Mouse (Mus musculus): ENCODE measurements around the gene Exosc7. TPM values are rescaled to one million over a fixed set of nuclear protein-coding genes. Genes with fewer than 3 reads are reported as not detected.
A peak's percentile ranks its signal among the peaks of the same experiment; 100 is the strongest.

The Exosc7 gene
- polyA plus RNA-seq, 1 experiment from 2014 or later = 106 TPM

DNA sequence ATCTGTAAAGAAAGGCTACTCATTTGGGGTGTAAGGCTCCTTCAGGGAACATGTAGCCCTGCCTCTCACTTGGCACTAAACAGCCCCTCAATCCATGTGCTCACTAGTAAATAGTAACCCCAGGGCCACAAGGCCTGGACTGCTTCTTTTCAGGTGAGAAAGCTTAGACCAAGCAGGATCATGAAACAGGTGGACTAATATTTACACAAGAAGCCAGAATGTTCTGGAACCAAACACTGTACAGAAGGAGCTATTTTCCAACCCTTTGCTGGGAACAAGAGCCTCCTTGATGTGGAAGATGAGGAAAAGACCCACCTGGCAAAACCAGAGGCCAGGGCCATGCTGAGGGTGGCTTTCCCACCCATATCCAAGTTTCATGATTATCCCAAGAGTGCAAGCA, 9.6 kb upstream of the Exosc7 start:
- no peaks in the 10 kb centered on the region for H3K4me1 ChIP-seq (ENCODE audit: control insufficient read depth, insufficient read depth, low read length)
- H3K9me3 ChIP-seq (replicated peaks; ENCODE audit: control insufficient read depth, low read length) = no peaks in the 10 kb centered on the region
- ATAC-seq (replicated peaks; ENCODE audit: insufficient number of reproducible peaks, low FRiP score, low TSS enrichment, low read depth) (no peak), DNase-seq (ENCODE audit: low spot score) (no peak)
- no peak overlapping the region for H3K27ac ChIP-seq (replicated peaks; ENCODE audit: low read depth, low read length)
- no peak overlapping the region for H3K4me2 ChIP-seq (ENCODE audit: low read depth, low read length)
- H3K27me3 ChIP-seq (ENCODE audit: control insufficient read depth, insufficient read depth, low read length) = no peaks in the 10 kb centered on the region
- H3K36me3 ChIP-seq (replicated peaks; ENCODE audit: control insufficient read depth, insufficient read depth, low read depth, low read length) = no peaks in the 10 kb centered on the region
- H3K9ac ChIP-seq (replicated peaks; ENCODE audit: low read length) = no peak overlapping the region
- H3K4me3 ChIP-seq (ENCODE audit: low read depth, low read length) = no peak overlapping the region

DNA sequence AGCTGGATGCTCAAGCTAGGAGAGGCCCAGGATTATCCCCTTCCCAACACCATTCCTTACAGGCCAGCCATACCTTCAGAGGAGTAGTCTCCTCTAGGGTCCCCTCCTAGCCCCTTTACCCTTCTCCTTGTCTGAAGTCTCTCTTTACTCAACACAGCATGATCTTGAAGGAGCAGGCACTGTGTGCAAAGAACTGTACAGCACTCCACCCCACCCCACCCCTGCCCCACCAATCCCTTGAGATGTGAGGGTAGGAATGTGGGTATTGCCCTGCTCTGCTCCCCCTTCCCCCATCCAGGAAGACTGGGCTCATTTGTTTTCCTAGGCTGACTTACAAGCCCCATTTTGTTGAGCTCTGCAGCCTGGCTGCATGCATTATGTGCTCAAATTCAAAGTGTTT, 8.7 kb upstream of the Exosc7 start:
- Histone ChIP-seq H3K4me1 (ENCODE audit: control insufficient read depth, insufficient read depth, low read length) (no peaks in the 10 kb centered on the region), H3K27me3 (ENCODE audit: control insufficient read depth, insufficient read depth, low read length) (no peaks in the 10 kb centered on the region), H3K9ac (replicated peaks; ENCODE audit: low read length) (no peak overlapping the region), H3K4me3 (ENCODE audit: low read depth, low read length) (no peak overlapping the region), H3K4me2 (ENCODE audit: low read depth, low read length) (no peak overlapping the region), H3K36me3 (replicated peaks; ENCODE audit: control insufficient read depth, insufficient read depth, low read depth, low read length) (no peaks in the 10 kb centered on the region), H3K27ac (replicated peaks; ENCODE audit: low read depth, low read length) (no peak overlapping the region), H3K9me3 (replicated peaks; ENCODE audit: control insufficient read depth, low read length) (no peaks in the 10 kb centered on the region)
- ATAC-seq (replicated peaks; ENCODE audit: insufficient number of reproducible peaks, low FRiP score, low TSS enrichment, low read depth) (no peak), DNase-seq (ENCODE audit: low spot score) (no peak)

DNA sequence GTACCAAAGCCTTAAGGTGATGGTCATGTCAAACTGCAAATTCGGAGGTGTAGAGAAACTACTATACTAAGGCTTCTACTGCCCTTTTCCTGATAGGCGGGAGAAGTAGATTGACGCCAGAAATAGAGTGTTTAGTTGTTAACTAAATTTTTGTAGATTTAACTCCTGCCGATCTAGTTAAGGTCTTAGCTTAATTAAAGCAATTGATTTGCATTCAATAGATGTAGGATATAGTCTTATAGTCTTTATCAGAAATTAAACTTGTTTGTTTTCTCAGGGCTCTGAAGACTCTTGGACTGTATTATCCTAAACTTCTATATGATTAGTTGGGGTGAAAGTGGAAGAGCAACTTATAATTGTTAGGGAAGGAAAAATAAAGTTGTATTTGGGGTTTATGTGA, 5.8 kb upstream of the Exosc7 start:
- ATAC-seq (replicated peaks; ENCODE audit: insufficient number of reproducible peaks, low FRiP score, low TSS enrichment, low read depth) (no peak), DNase-seq (ENCODE audit: low spot score) (no peak)
- Histone ChIP-seq H3K4me1 (ENCODE audit: control insufficient read depth, insufficient read depth, low read length) (no peaks in the 10 kb centered on the region), H3K4me2 (ENCODE audit: low read depth, low read length) (no peak overlapping the region), H3K9me3 (replicated peaks; ENCODE audit: control insufficient read depth, low read length) (no peaks in the 10 kb centered on the region), H3K27ac (replicated peaks; ENCODE audit: low read depth, low read length) (no peak overlapping the region), H3K36me3 (replicated peaks; ENCODE audit: control insufficient read depth, insufficient read depth, low read depth, low read length) (no peaks in the 10 kb centered on the region), H3K9ac (replicated peaks; ENCODE audit: low read length) (no peak overlapping the region), H3K27me3 (ENCODE audit: control insufficient read depth, insufficient read depth, low read length) (no peaks in the 10 kb centered on the region), H3K4me3 (ENCODE audit: low read depth, low read length) (no peak overlapping the region)
- 89% methylated on average over 4 of the region's 4 CpGs for WGBS

DNA sequence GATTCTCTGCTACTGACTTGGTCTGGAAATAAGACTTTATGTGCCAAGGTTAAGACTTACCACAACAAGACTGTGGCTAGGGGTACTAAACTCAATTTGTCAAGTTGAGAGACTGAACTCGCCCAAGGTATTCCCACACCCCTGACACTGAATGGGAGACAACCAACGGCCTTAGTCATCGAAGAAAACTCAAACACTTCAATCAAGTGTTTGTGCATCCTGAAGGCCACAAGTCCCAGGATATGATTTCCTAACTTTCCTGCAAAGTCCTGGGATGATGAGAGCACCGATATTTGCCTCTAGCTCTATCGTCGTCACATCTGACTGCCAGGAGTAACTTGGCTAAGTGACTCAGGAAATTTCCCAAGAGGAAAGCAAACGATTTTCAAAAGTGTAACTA, 3.8 kb upstream of the Exosc7 start:
- no peak overlapping the region for H3K4me3 ChIP-seq (ENCODE audit: low read depth, low read length)
- H3K27me3 ChIP-seq (ENCODE audit: control insufficient read depth, insufficient read depth, low read length) = no peaks in the 10 kb centered on the region
- no peak for ATAC-seq (replicated peaks; ENCODE audit: insufficient number of reproducible peaks, low FRiP score, low TSS enrichment, low read depth)
- no peaks in the 10 kb centered on the region for H3K4me1 ChIP-seq (ENCODE audit: control insufficient read depth, insufficient read depth, low read length)
- H3K9me3 ChIP-seq (replicated peaks; ENCODE audit: control insufficient read depth, low read length) = no peaks in the 10 kb centered on the region
- no peak overlapping the region for H3K4me2 ChIP-seq (ENCODE audit: low read depth, low read length)
- H3K9ac ChIP-seq (replicated peaks; ENCODE audit: low read length) = no peak overlapping the region
- DNase-seq (ENCODE audit: low spot score) = no peak
- no peaks in the 10 kb centered on the region for H3K36me3 ChIP-seq (replicated peaks; ENCODE audit: control insufficient read depth, insufficient read depth, low read depth, low read length)
- WGBS = 92% methylated on average over 7 of the region's 7 CpGs
- H3K27ac ChIP-seq (replicated peaks; ENCODE audit: low read depth, low read length) = no peak overlapping the region

DNA sequence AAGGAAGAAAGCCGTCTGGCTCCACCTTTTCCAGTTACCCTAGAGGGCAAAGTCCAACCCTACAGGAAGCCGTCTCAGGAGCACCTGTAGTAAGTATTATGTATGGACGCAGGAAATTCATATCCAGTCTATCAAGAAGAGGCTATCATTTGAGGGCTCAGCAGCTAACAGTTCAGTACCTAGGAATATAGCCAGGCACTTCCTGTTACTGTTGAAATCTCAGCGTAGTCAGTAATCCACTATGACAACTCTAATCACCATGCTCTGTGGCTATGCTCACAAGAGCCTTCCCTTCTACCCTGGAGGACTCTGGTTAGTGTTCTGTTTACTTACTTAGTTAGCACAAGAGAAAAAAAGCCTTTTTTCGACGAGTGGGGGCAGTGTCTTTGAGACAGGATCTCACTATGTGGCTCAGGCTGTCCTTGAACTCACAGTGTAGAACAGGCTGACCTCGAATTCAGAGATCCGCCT, 1.2 kb upstream of the Exosc7 start:
- no peak overlapping the region for H3K27ac ChIP-seq (replicated peaks; ENCODE audit: low read depth, low read length)

DNA sequence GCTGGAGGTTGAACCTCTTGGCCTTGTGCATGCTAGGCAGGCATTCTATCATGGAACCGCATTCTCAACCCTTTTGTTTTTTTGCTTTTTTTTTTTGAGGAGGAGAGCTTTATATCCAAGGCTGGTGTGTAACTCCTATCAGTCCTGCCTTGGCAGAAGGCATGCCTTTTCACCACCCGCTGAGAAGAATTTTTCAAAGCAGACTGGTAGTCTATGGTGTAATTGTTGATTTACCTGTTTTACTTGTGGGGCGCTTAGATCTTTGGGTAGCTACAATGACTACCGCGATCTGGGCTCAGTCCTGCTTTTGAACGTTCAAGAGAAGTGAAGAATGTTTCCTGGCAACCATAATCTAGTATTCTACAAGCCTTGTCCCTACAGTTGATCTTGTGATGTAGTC, 916 bp downstream of the Exosc7 start:
- peak overlapping the region; percentile 48 for H3K4me2 ChIP-seq (ENCODE audit: low read depth, low read length)
- no peak overlapping the region for H3K27ac ChIP-seq (replicated peaks; ENCODE audit: low read depth, low read length)
- no peak for DNase-seq (ENCODE audit: low spot score)
- peak overlapping the region; percentile 89 for H3K9ac ChIP-seq (replicated peaks; ENCODE audit: low read length)
- 76% methylated on average over 6 of the region's 6 CpGs for WGBS
- H3K4me3 ChIP-seq (ENCODE audit: low read depth, low read length) = peak overlapping the region; percentile 78
- no peaks in the 10 kb centered on the region for H3K27me3 ChIP-seq (ENCODE audit: control insufficient read depth, insufficient read depth, low read length)
- no peak for ATAC-seq (replicated peaks; ENCODE audit: insufficient number of reproducible peaks, low FRiP score, low TSS enrichment, low read depth)
- H3K4me1 ChIP-seq (ENCODE audit: control insufficient read depth, insufficient read depth, low read length) = no peaks in the 10 kb centered on the region
- H3K36me3 ChIP-seq (replicated peaks; ENCODE audit: control insufficient read depth, insufficient read depth, low read depth, low read length) = no peaks in the 10 kb centered on the region
- H3K9me3 ChIP-seq (replicated peaks; ENCODE audit: control insufficient read depth, low read length) = no peaks in the 10 kb centered on the region

More for the DNA sequence above, 1.2 kb upstream of the Exosc7 start:
- Histone ChIP-seq H3K27me3 (ENCODE audit: control insufficient read depth, insufficient read depth, low read length) (no peaks in the 10 kb centered on the region), H3K4me3 (ENCODE audit: low read depth, low read length) (peak overlapping the region; percentile 78; the same call in 1 of the 2 replicates), H3K9ac (replicated peaks; ENCODE audit: low read length) (no peak overlapping the region), H3K36me3 (replicated peaks; ENCODE audit: control insufficient read depth, insufficient read depth, low read depth, low read length) (no peaks in the 10 kb centered on the region), H3K4me2 (ENCODE audit: low read depth, low read length) (peak overlapping the region; percentile 48), H3K4me1 (ENCODE audit: control insufficient read depth, insufficient read depth, low read length) (no peaks in the 10 kb centered on the region), H3K9me3 (replicated peaks; ENCODE audit: control insufficient read depth, low read length) (no peaks in the 10 kb centered on the region)
- ATAC-seq (replicated peaks; ENCODE audit: insufficient number of reproducible peaks, low FRiP score, low TSS enrichment, low read depth) (no peak), DNase-seq (ENCODE audit: low spot score) (no peak)
- 54% methylated on average over 8 of the region's 8 CpGs for WGBS

DNA sequence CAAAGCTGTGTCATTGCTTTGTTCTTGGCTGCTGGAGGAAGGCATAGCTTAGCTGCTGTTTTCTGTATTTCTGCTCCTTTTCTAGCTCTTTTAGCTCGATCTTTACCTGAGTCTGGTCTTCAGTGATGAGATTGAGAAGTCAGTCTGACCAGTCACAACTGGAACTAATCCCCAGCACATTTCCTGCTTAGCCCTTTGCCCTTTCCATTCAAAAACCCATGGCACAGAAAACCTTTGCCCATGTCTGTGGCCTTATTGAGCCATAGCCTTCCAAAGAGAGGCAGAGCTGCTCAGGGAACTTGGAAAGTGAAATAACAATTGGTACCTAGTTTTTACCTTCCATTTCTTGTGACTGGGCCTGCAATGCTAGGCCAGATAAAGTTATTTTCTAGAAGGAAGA, 2.6 kb downstream of the Exosc7 start:
- no peaks in the 10 kb centered on the region for H3K27me3 ChIP-seq (ENCODE audit: control insufficient read depth, insufficient read depth, low read length)
- H3K4me3 ChIP-seq (ENCODE audit: low read depth, low read length) = no peak overlapping the region
- 91% methylated on average over 1 of the region's 1 CpGs for WGBS
- H3K9me3 ChIP-seq (replicated peaks; ENCODE audit: control insufficient read depth, low read length) = no peaks in the 10 kb centered on the region
- peaks cover 7% of the 10 kb centered on the region for H3K36me3 ChIP-seq (replicated peaks; ENCODE audit: control insufficient read depth, insufficient read depth, low read depth, low read length)
- DNase-seq (ENCODE audit: low spot score) = no peak
- H3K9ac ChIP-seq (replicated peaks; ENCODE audit: low read length) = no peak overlapping the region
- ATAC-seq (replicated peaks; ENCODE audit: insufficient number of reproducible peaks, low FRiP score, low TSS enrichment, low read depth) = no peak
- H3K4me2 ChIP-seq (ENCODE audit: low read depth, low read length) = no peak overlapping the region
- no peaks in the 10 kb centered on the region for H3K4me1 ChIP-seq (ENCODE audit: control insufficient read depth, insufficient read depth, low read length)
- no peak overlapping the region for H3K27ac ChIP-seq (replicated peaks; ENCODE audit: low read depth, low read length)

DNA sequence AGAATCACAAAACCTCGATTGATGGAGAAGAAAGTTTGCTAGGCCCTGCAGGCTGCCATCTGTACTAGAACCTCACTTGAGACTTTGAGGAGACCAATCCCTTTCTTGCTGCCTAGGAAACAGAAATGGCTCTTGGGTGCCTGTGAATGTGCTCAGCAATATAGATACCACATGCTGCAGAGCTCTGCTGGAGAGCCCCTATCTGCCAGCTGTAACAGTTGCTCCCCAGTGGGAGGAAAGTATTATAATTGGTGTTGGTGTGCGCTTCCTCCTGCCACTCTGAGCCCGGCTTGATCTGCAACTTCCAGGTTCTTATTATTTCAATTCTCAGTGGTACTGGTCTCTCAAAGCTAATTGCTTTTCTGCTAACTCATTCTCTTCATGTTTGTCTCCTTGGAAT, 10.0 kb downstream of the Exosc7 start:
- Histone ChIP-seq H3K27me3 (ENCODE audit: control insufficient read depth, insufficient read depth, low read length) (no peaks in the 10 kb centered on the region), H3K4me3 (ENCODE audit: low read depth, low read length) (no peak overlapping the region), H3K36me3 (replicated peaks; ENCODE audit: control insufficient read depth, insufficient read depth, low read depth, low read length) (peaks cover 9% of the 10 kb centered on the region), H3K9ac (replicated peaks; ENCODE audit: low read length) (no peak overlapping the region), H3K9me3 (replicated peaks; ENCODE audit: control insufficient read depth, low read length) (no peaks in the 10 kb centered on the region), H3K27ac (replicated peaks; ENCODE audit: low read depth, low read length) (no peak overlapping the region), H3K4me1 (ENCODE audit: control insufficient read depth, insufficient read depth, low read length) (no peaks in the 10 kb centered on the region), H3K4me2 (ENCODE audit: low read depth, low read length) (no peak overlapping the region)
- WGBS = 86% methylated on average over 3 of the region's 3 CpGs
- DNase-seq (ENCODE audit: low spot score) = no peak
- ATAC-seq (replicated peaks; ENCODE audit: insufficient number of reproducible peaks, low FRiP score, low TSS enrichment, low read depth) = no peak

Data from embryonic facial prominence, embryonic 11.5 days (tissue).